Mouse (Mus musculus): ENCODE data around the gene Lrig1. TPM values are rescaled to one million over a fixed set of nuclear protein-coding genes. Genes with fewer than 3 reads are reported as not detected.

Lrig1 gene
- total and polyA plus RNA-seq, 3 experiments, result 0.58 to 0.75 TPM; not detected in 1

- Histone ChIP-seq H3K4me3 (ENCODE audit: control insufficient read depth in 1 of 2, insufficient read depth in 1 of 2, low read depth in 2 of 2, low read length in 2 of 2) (no peak overlapping the region), H3K4me1 (ENCODE audit: control insufficient read depth in 1 of 2, insufficient read depth in 2 of 2, low read length in 2 of 2) (no peaks in the 10 kb centered on the region), H3K36me3 (ENCODE audit: control insufficient read depth in 1 of 2, insufficient read depth in 2 of 2, low read length in 2 of 2) (no peaks in the 10 kb centered on the region), H3K27ac (ENCODE audit: control insufficient read depth, low read depth, low read length) (no peak overlapping the region), H3K9ac (ENCODE audit: control insufficient read depth, low read depth, low read length, poor library complexity, severe bottlenecking) (no peak overlapping the region), H3K27me3 (ENCODE audit: control insufficient read depth in 1 of 2, insufficient read depth in 2 of 2, low read length in 2 of 2) (no peaks in the 10 kb centered on the region), H3K79me2 (ENCODE audit: control insufficient read depth, insufficient read depth, low read length, poor library complexity) (no peaks in the 10 kb centered on the region), H3K9me3 (replicated peaks; ENCODE audit: insufficient read depth, low read length) (no peaks in the 10 kb centered on the region)
- no peak for TF ChIP-seq MXI1 (IDR thresholded peaks at IDR 0.05; ENCODE audit: low read depth, low read length)
- no peak for TF ChIP-seq ZMIZ1 (IDR thresholded peaks at IDR 0.05; ENCODE audit: low read depth, low read length)
- no peak for DNase-seq (ENCODE audit: low read depth, low spot score)
These were observed 46.3 kb downstream of the Lrig1 start for GRCm38 (mm10) chr6:94653388-94654316.

- DNase-seq (ENCODE audit: low read depth, low spot score), result no peak
- Histone ChIP-seq H3K9ac (ENCODE audit: control insufficient read depth, low read depth, low read length, poor library complexity, severe bottlenecking) (no peak overlapping the region), H3K4me1 (ENCODE audit: control insufficient read depth in 1 of 2, insufficient read depth in 2 of 2, low read length in 2 of 2) (no peaks in the 10 kb centered on the region), H3K36me3 (ENCODE audit: control insufficient read depth in 1 of 2, insufficient read depth in 2 of 2, low read length in 2 of 2) (no peaks in the 10 kb centered on the region), H3K27ac (ENCODE audit: control insufficient read depth, low read depth, low read length) (no peak overlapping the region), H3K4me3 (ENCODE audit: control insufficient read depth in 1 of 2, insufficient read depth in 1 of 2, low read depth in 2 of 2, low read length in 2 of 2) (no peak overlapping the region), H3K27me3 (ENCODE audit: control insufficient read depth in 1 of 2, insufficient read depth in 2 of 2, low read length in 2 of 2) (no peaks in the 10 kb centered on the region), H3K9me3 (replicated peaks; ENCODE audit: insufficient read depth, low read length) (no peaks in the 10 kb centered on the region), H3K79me2 (ENCODE audit: control insufficient read depth, insufficient read depth, low read length, poor library complexity) (no peaks in the 10 kb centered on the region)
- TF ChIP-seq KAT2A (conservative IDR thresholded peaks at IDR 0.05; ENCODE audit: low read depth, low read length) (no peak), USF2 (IDR thresholded peaks at IDR 0.05; ENCODE audit: borderline replicate concordance in 1 of 2, insufficient read depth in 1 of 2, low read depth in 1 of 2, low read length in 2 of 2) (no peak), HCFC1 (IDR thresholded peaks at IDR 0.05; ENCODE audit: low read depth, low read length) (no peak), POLR2AphosphoS5 (IDR thresholded peaks at IDR 0.05; ENCODE audit: borderline replicate concordance, low read depth, low read length) (no peak), BHLHE40 (IDR thresholded peaks at IDR 0.05; ENCODE audit: borderline replicate concordance, low read depth, low read length) (no peak), CTCF (IDR thresholded peaks at IDR 0.05 in 2 of 3, conservative IDR thresholded peaks at IDR 0.05 in 1 of 3; ENCODE audit: control insufficient read depth in 1 of 3, insufficient read depth in 1 of 3, low read depth in 2 of 3, low read length in 3 of 3, poor library complexity in 1 of 3, severe bottlenecking in 1 of 3) (no peak), TBP (IDR thresholded peaks at IDR 0.05; ENCODE audit: low read depth, low read length) (no peak), JUND (IDR thresholded peaks at IDR 0.05; ENCODE audit: low read depth, low read length) (no peak)
These were observed 47.2 kb downstream of the Lrig1 start for GRCm38 (mm10) chr6:94652659-94653213.

GRCm38 (mm10) chr6:94651541-94651940, 48.4 kb downstream of the Lrig1 start:
- DNase-seq (ENCODE audit: low read depth, low spot score), result no peak
- Histone ChIP-seq H3K9ac (ENCODE audit: control insufficient read depth, low read depth, low read length, poor library complexity, severe bottlenecking) (no peak overlapping the region), H3K9me3 (replicated peaks; ENCODE audit: insufficient read depth, low read length) (no peaks in the 10 kb centered on the region), H3K4me3 (ENCODE audit: control insufficient read depth in 1 of 2, insufficient read depth in 1 of 2, low read depth in 2 of 2, low read length in 2 of 2) (no peak overlapping the region), H3K27ac (ENCODE audit: control insufficient read depth, low read depth, low read length) (no peak overlapping the region), H3K79me2 (ENCODE audit: control insufficient read depth, insufficient read depth, low read length, poor library complexity) (no peaks in the 10 kb centered on the region), H3K27me3 (ENCODE audit: control insufficient read depth in 1 of 2, insufficient read depth in 2 of 2, low read length in 2 of 2) (no peaks in the 10 kb centered on the region), H3K36me3 (ENCODE audit: control insufficient read depth in 1 of 2, insufficient read depth in 2 of 2, low read length in 2 of 2) (no peaks in the 10 kb centered on the region), H3K4me1 (ENCODE audit: control insufficient read depth in 1 of 2, insufficient read depth in 2 of 2, low read length in 2 of 2) (no peaks in the 10 kb centered on the region)
- no peak for TF ChIP-seq ZNF384 (IDR thresholded peaks at IDR 0.05; ENCODE audit: low read depth, low read length)
